10 mouse cellular contexts compared by ENCODE assay signal in the genomic region with DNA sequence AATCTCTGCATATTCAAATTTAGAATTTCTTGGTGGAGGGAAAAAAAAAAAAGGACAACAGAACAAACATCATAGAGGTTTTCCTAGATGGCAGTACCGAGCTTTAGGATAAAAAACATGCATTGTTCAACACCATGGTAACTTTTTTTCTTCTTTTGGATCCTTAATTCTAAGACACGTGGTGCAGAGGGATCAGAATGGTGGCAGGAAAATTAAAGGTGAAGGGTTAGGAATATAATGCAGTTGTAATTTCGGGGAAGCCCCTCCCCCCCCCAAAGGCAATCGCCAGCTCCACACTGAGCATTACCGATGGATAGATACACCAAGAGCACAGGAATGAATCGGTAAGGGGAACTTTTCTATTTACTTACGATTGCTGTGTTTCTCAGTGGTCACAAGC. TPM values are rescaled to one million over a fixed set of nuclear protein-coding genes. Genes with fewer than 3 reads are reported as not detected.
DNase-seq lines count a peak whose midpoint lies in the region; ATAC-seq and TF ChIP-seq lines count a peak whose summit lies in the region.
"Had no signal": no experiment of that assay in that cellular context is flagged by ENCODE, and none has a peak within 500 bp of the region (broad histone marks: within the 10 kb centered on the region; RNA-seq: fewer than 3 reads in every experiment).

No protein-coding gene starts in this region.

- intact Hi-C loops in left cerebral cortex, postnatal 36 days (cut with DNase I), result loop anchor here (5.0 to 10.0 kb wide), 4 partner anchors 68 to 320 kb away; no protein-coding TSS in a partner anchor
- intact Hi-C loops in left cerebral cortex, postnatal 10 days (cut with DNase I), result loop anchor here (5.0 to 10.0 kb wide), 4 partner anchors 272 to 320 kb away; no protein-coding TSS in a partner anchor

- H3K27me3 ChIP-seq in embryonic facial prominence, embryonic 13.5 days, result no peaks in the 10 kb centered on the region
- peaks cover 48% of the 10 kb centered on the region for H3K27me3 ChIP-seq in intestine, postnatal 0 days (replicated peaks; ENCODE audit: control insufficient read depth, insufficient read depth, low read length)
- H3K27me3 ChIP-seq in neural tube, embryonic 13.5 days, result peaks cover 11% of the 10 kb centered on the region; the same call in 1 of the 2 replicates
- H3K27me3 ChIP-seq: Patski had no signal

- peak overlapping the region; percentile 63 for H3K4me2 ChIP-seq in embryonic facial prominence, embryonic 13.5 days
- H3K4me2 ChIP-seq in intestine, postnatal 0 days (replicated peaks; ENCODE audit: low read depth), result peak overlapping the region; percentile 99
- peak overlapping the region; percentile 83 for H3K4me2 ChIP-seq in neural tube, embryonic 13.5 days

- peak; percentile 26 for DNase-seq in kidney, adult 9 months
- no peak for DNase-seq in kidney, adult 18-20 months
- DNase-seq in left cerebral cortex, postnatal 36 days (ENCODE audit: low spot score in 2 of 2), result no peak
- DNase-seq in left cerebral cortex, postnatal 10 days (ENCODE audit: extremely low spot score in 1 of 2, low spot score in 2 of 2), result no peak
- DNase-seq in urinary bladder, postnatal 10 days (ENCODE audit: low spot score), result no peak

- peak; percentile 26 for TF ChIP-seq CTCF in intestine, postnatal 0 days (IDR thresholded peaks at IDR 0.05; ENCODE audit: low read depth)

- peak overlapping the region; percentile 99 for H3K4me3 ChIP-seq in embryonic facial prominence, embryonic 13.5 days
- peak overlapping the region; percentile 69 for H3K4me3 ChIP-seq in intestine, postnatal 0 days (ENCODE audit: low read depth, low read length)
- H3K4me3 ChIP-seq in neural tube, embryonic 13.5 days, result peak overlapping the region; percentile 83

- no peaks in the 10 kb centered on the region for H3K9me3 ChIP-seq in embryonic facial prominence, embryonic 13.5 days
- H3K9me3 ChIP-seq in intestine, postnatal 0 days (ENCODE audit: control insufficient read depth), result no peaks in the 10 kb centered on the region
- H3K9me3 ChIP-seq in neural tube, embryonic 13.5 days, result no peaks in the 10 kb centered on the region

- peak overlapping the region; percentile 100 for H3K27ac ChIP-seq in embryonic facial prominence, embryonic 13.5 days
- no peak overlapping the region for H3K27ac ChIP-seq in intestine, postnatal 0 days (ENCODE audit: low read depth, low read length)
- H3K27ac ChIP-seq in neural tube, embryonic 13.5 days (replicated peaks), result peak overlapping the region; percentile 97
- H3K27ac ChIP-seq: macrophage had no signal

- no peak for ATAC-seq in embryonic facial prominence, embryonic 13.5 days (ENCODE audit: insufficient number of reproducible peaks, insufficient read depth, low FRiP score, low TSS enrichment, low read depth)
- ATAC-seq in intestine, postnatal 0 days, result no peak
- no peak for ATAC-seq in neural tube, embryonic 13.5 days (ENCODE audit: low read depth)
- ATAC-seq: Patski had no signal

- H3K4me1 ChIP-seq in embryonic facial prominence, embryonic 13.5 days, result peaks cover 42% of the 10 kb centered on the region
- no peaks in the 10 kb centered on the region for H3K4me1 ChIP-seq in intestine, postnatal 0 days (replicated peaks; ENCODE audit: control insufficient read depth, insufficient read depth, low read length)
- H3K4me1 ChIP-seq in neural tube, embryonic 13.5 days (replicated peaks), result peaks cover 60% of the 10 kb centered on the region

- peaks cover 13% of the 10 kb centered on the region for H3K36me3 ChIP-seq in embryonic facial prominence, embryonic 13.5 days
- H3K36me3 ChIP-seq in intestine, postnatal 0 days (ENCODE audit: control insufficient read depth, insufficient read depth), result no peaks in the 10 kb centered on the region
- H3K36me3 ChIP-seq in neural tube, embryonic 13.5 days, result no peaks in the 10 kb centered on the region

- peak overlapping the region; percentile 99 for H3K9ac ChIP-seq in embryonic facial prominence, embryonic 13.5 days
- H3K9ac ChIP-seq in intestine, postnatal 0 days (ENCODE audit: low read depth, low read length), result no peak overlapping the region
- H3K9ac ChIP-seq in neural tube, embryonic 13.5 days, result peak overlapping the region; percentile 90

- WGBS in embryonic facial prominence, embryonic 13.5 days, result under 1% methylated on average over 7 of the region's 7 CpGs
- 12% methylated on average over 7 of the region's 7 CpGs for WGBS in intestine, postnatal 0 days
- WGBS in neural tube, embryonic 13.5 days, result 1% methylated on average over 7 of the region's 7 CpGs

RNA-seq across cellular contexts. Expression of gene Gas1, which starts 2.2 kb away (rescaled TPM):
- polyA plus RNA-seq in embryonic facial prominence, embryonic 13.5 days (2015; fragmentation: Nextera tagmentation; extraction: Ambion mirVana), result 188 and 209 TPM in 2 replicates
- polyA plus RNA-seq in intestine, postnatal 0 days (2015; fragmentation: Nextera tagmentation; extraction: Ambion mirVana), result 41.5 and 44.4 TPM in 2 replicates
- 19.3 and 29.9 TPM in 2 replicates for polyA plus RNA-seq in neural tube, embryonic 13.5 days (2015; fragmentation: Nextera tagmentation; extraction: Ambion mirVana)
- total RNA-seq in left cerebral cortex, postnatal 36 days (2021), result 1 to 10 TPM; 8.0 to 8.3 TPM
- total RNA-seq in left cerebral cortex, postnatal 10 days (2021), result 10 to 100 TPM in 1 of 2 experiments, 1 to 10 TPM in 1; 8.9 to 11.0 TPM
